Mouse (Mus musculus) forebrain, embryonic 14.5 days (tissue): ENCODE data around the gene Gm42674. TPM values are rescaled to one million over a fixed set of nuclear protein-coding genes. Genes with fewer than 3 reads are reported as not detected.

Experiments used
- ATAC-seq: fragments of 200-750 bp; cut with Nextera tagmentation; 2 replicates; pipeline ENCODE4 v1.8.0; 2017; ENCODE audit warnings: mild to moderate bottlenecking, moderate library complexity
- DNase-seq: peaks from one replicate; pipeline ENCODE4 v3.0.0-alpha.2; 2015; ENCODE audit warnings: low spot score
- H3K27ac ChIP-seq: fragments of 300-500 bp; sonication (generic); 2 replicates; pipeline ENCODE4 v1.5.1; 2014; ENCODE audit warnings: low read depth, mild to moderate bottlenecking, control low read depth, low read length, moderate library complexity
- H3K27me3 ChIP-seq: fragments of 300-500 bp; sonication (generic); replicated peaks from 2 replicates; pipeline ENCODE4 v1.6.1; 2014; ENCODE audit warnings: low read length, control low read depth, mixed read lengths; ENCODE audit not compliant: control insufficient read depth, insufficient read depth
- H3K36me3 ChIP-seq: fragments of 300-500 bp; sonication (generic); 2 replicates; pipeline ENCODE4 v1.6.1; 2014; ENCODE audit warnings: low read length, control low read depth; ENCODE audit not compliant: control insufficient read depth, insufficient read depth
- H3K4me1 ChIP-seq: fragments of 300-500 bp; sonication (generic); 2 replicates; pipeline ENCODE4 v1.6.1; 2014; ENCODE audit warnings: antibody characterized with exemption, low read length, control low read depth; ENCODE audit not compliant: control insufficient read depth, insufficient read depth
- H3K4me2 ChIP-seq: fragments of 300-500 bp; sonication (generic); 2 replicates; pipeline ENCODE4 v1.6.1; 2014; ENCODE audit warnings: mild to moderate bottlenecking, control low read depth, low read length
- H3K4me3 ChIP-seq: fragments of 300-500 bp; sonication (generic); 2 replicates; pipeline ENCODE4 v1.5.1; 2014; ENCODE audit warnings: low read depth, low read length, control low read depth
- H3K9ac ChIP-seq: fragments of 300-500 bp; sonication (generic); 2 replicates; pipeline ENCODE4 v1.6.1; 2014; ENCODE audit warnings: mild to moderate bottlenecking, low read length, control low read depth, moderate library complexity
- H3K9me3 ChIP-seq: fragments of 300-500 bp; sonication (generic); replicated peaks from 2 replicates; pipeline ENCODE4 v1.6.1; 2016; ENCODE audit warnings: low read length, control low read depth, mixed read lengths; ENCODE audit not compliant: control insufficient read depth
- WGBS: fragments of 180-500 bp; shearing (Covaris S2); extraction: QIAGEN DNeasy Blood & Tissue Kit; methylation state at CpG from one replicate; pipeline ENCODE4 v1.1.7; 2014; 5-methylcytosine and 5-hydroxymethylcytosine counted together
- polyA plus RNA-seq: library from polyadenylated mRNA; unstranded; fragments of >200 nt; fragmentation: Nextera tagmentation; extraction: Ambion mirVana; gene quantifications from 2 replicates; pipeline ENCODE4 v1.2.1, GENCODE M21; 2014

Gm42674 gene
- polyA plus RNA-seq, 1 experiment from 2014 or later, result not detected

DNA sequence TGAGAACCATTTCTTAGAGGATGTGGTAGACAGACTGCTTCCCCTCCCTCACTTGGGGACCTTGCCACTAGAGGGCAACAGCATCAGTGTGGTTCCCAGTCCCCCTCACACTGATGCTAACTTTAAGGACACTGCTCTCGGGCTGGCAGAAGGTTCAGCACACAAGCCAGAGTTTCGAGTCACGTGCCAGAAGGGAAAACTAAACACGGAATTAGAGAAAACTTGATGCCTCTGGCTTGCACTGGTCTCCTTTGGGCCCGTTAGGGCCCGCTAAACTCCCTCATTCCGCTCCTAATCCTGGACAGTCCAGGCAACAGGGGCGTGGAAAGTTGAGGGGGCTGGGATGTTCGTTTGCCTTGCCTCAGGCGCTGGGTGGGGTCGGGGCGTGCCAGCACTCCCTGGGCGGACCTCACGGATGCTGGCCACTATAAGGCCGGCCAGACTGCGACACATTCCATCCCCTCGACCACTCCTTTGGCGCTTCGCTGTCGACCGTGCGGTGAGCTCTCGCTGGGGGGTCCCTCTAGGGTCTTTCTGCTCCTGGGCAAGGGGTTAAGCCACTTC lies 11.1 kb downstream of the Gm42674 start, which contains the start of gene S100a6:
S100a6 (plus strand) TSS at position 155 of the 564 bp plus-strand sequence.
- Histone ChIP-seq H3K4me2 (peak within 1 kb of the TSS; percentile 58), H3K4me1 (peaks cover 5% of the 10 kb centered on the region), H3K27me3 (no peaks in the 10 kb centered on the region), H3K4me3 (peak within 1 kb of the TSS; percentile 24), H3K27ac (no peak within 1 kb of the TSS), H3K9me3 (no peaks in the 10 kb centered on the region), H3K9ac (peak within 1 kb of the TSS; percentile 29; the same call in 1 of the 2 replicates), H3K36me3 (no peaks in the 10 kb centered on the region)
- under 1% methylated on average over 23 of the region's 23 CpGs for WGBS
- peak; percentile 73 for DNase-seq
- peak; percentile 78 for ATAC-seq

- H3K4me2 ChIP-seq, result peak overlapping the region; percentile 58
- H3K9me3 ChIP-seq, result no peaks in the 10 kb centered on the region
- H3K9ac ChIP-seq, result no peak overlapping the region
- peaks cover 5% of the 10 kb centered on the region for H3K4me1 ChIP-seq
- ATAC-seq (no peak), DNase-seq (no peak)
- H3K4me3 ChIP-seq, result no peak overlapping the region
- H3K27me3 ChIP-seq, result no peaks in the 10 kb centered on the region
- WGBS, result 74% methylated on average over 7 of the region's 7 CpGs
- no peak overlapping the region for H3K27ac ChIP-seq
- H3K36me3 ChIP-seq, result no peaks in the 10 kb centered on the region
Observed at GRCm38 (mm10) chr3:90613461-90614147, 11.9 kb downstream of the Gm42674 start.

- H3K4me1 ChIP-seq, result peaks cover 5% of the 10 kb centered on the region
- H3K36me3 ChIP-seq, result no peaks in the 10 kb centered on the region
- DNase-seq (no peak), ATAC-seq (no peak)
- H3K27ac ChIP-seq, result no peak overlapping the region
- H3K4me3 ChIP-seq, result no peak overlapping the region
- H3K4me2 ChIP-seq, result no peak overlapping the region
- no peaks in the 10 kb centered on the region for H3K9me3 ChIP-seq
- WGBS, result 91% methylated on average over 6 of the region's 6 CpGs
- H3K27me3 ChIP-seq, result no peaks in the 10 kb centered on the region
- no peak overlapping the region for H3K9ac ChIP-seq
Observed at GRCm38 (mm10) chr3:90614148-90614530, 12.4 kb downstream of the Gm42674 start.

DNA sequence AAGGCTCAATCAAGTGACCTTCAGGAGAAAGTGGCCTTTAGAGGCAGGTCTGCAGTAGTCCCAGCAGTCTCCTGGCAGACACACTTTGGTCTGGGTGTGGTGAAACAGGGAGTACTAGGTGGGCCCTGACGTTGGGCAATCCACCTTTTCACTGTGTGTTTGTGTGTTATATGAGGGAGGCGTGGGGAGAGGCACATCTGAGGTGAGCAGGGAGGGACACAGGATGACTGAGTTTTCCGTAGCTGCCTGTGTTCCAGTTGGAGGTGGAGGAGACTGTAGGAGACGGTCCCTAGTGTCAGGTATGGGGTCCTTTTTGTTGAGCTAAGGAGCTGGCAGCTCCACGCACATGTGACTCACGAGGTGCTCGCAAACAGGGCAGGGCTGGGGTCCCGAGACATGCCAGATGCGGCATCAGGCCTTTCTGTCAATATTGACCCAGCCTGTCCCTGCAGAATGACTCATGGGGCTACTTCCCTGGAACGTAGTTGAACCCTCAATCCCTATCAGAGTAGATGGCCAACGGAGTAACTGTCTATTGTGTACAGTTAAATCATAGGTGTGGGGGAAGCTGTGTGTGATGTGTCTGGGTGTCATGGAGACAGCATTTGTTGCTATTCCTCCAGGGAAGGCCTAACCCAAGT lies 13.0 kb downstream of the Gm42674 start:
- no peak overlapping the region for H3K4me2 ChIP-seq
- no peak overlapping the region for H3K4me3 ChIP-seq
- no peaks in the 10 kb centered on the region for H3K27me3 ChIP-seq
- no peaks in the 10 kb centered on the region for H3K36me3 ChIP-seq
- H3K27ac ChIP-seq, result no peak overlapping the region
- WGBS, result 86% methylated on average over 11 of the region's 11 CpGs
- peaks cover 5% of the 10 kb centered on the region for H3K4me1 ChIP-seq
- no peak overlapping the region for H3K9ac ChIP-seq
- no peaks in the 10 kb centered on the region for H3K9me3 ChIP-seq
- ATAC-seq (no peak), DNase-seq (no peak)

- Histone ChIP-seq H3K9me3 (no peaks in the 10 kb centered on the region), H3K9ac (no peak overlapping the region), H3K4me3 (no peak overlapping the region), H3K4me1 (peaks cover 5% of the 10 kb centered on the region), H3K27ac (no peak overlapping the region), H3K4me2 (no peak overlapping the region), H3K27me3 (no peaks in the 10 kb centered on the region), H3K36me3 (no peaks in the 10 kb centered on the region)
- WGBS, result 6% methylated on average over 7 of the region's 7 CpGs
- ATAC-seq (peak; percentile 77), DNase-seq (peak; percentile 66)
Observed at GRCm38 (mm10) chr3:90615415-90615814, 13.7 kb downstream of the Gm42674 start.

DNA sequence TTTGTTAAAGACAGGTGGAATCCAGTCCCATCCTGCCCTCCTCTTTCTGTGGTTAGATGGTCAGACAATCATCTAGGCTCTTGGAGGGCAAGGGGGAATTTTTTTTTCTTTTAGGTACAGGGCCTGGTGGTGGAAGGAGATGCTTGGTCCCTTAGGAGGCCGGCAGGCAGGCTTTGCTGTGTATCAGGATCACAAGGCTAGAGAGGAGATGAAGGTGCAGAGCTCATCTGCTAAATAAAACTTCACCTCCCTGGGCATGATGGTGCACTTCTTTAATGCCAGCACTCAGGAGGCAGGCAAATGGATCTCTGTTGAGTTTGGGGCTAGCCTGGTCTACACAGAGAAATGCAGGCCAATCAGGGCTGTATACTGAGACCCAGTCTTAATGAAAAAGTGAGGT lies 14.2 kb downstream of the Gm42674 start:
- Histone ChIP-seq H3K4me2 (no peak overlapping the region), H3K27ac (no peak overlapping the region), H3K4me1 (peaks cover 5% of the 10 kb centered on the region), H3K9me3 (no peaks in the 10 kb centered on the region), H3K36me3 (no peaks in the 10 kb centered on the region), H3K9ac (no peak overlapping the region), H3K27me3 (no peaks in the 10 kb centered on the region), H3K4me3 (no peak overlapping the region)
- no peak for DNase-seq
- 75% methylated on average over 1 of the region's 1 CpGs for WGBS
- ATAC-seq, result no peak

DNA sequence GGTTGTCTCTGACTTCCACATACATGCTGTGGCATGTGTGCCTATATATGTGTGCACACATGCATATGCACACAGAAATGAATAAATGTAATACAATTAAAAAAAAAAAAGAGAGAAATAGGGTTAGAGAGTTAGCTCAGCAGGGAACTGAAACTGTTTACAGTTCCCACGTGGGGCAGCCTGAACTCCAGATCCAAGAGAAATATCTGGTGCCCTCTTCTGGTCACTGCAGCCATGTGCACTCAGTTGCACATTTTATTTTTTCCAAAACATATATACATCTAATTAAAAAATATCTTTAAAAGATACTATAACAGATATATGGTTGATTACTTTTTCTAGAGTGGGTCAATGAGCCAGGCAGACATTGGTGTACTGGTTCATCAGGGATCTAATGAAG lies 15.9 kb downstream of the Gm42674 start:
- Histone ChIP-seq H3K4me3 (no peak overlapping the region), H3K9ac (no peak overlapping the region), H3K4me2 (no peak overlapping the region), H3K36me3 (no peaks in the 10 kb centered on the region), H3K27me3 (no peaks in the 10 kb centered on the region), H3K9me3 (no peaks in the 10 kb centered on the region), H3K4me1 (peaks cover 5% of the 10 kb centered on the region), H3K27ac (no peak overlapping the region)
- DNase-seq, result no peak
- ATAC-seq, result no peak
- 5% methylated on average over 1 of the region's 1 CpGs for WGBS

- Histone ChIP-seq H3K4me3 (no peak overlapping the region), H3K4me2 (no peak overlapping the region), H3K36me3 (no peaks in the 10 kb centered on the region), H3K9ac (no peak overlapping the region), H3K27me3 (no peaks in the 10 kb centered on the region), H3K4me1 (peaks cover 14% of the 10 kb centered on the region), H3K9me3 (no peaks in the 10 kb centered on the region), H3K27ac (no peak overlapping the region)
- DNase-seq, result no peak
- WGBS, result 53% methylated on average over 7 of the region's 7 CpGs
- no peak for ATAC-seq
Observed at GRCm38 (mm10) chr3:90621552-90621951, 19.8 kb downstream of the Gm42674 start.
